Mouse (Mus musculus) liver, embryonic 16.5 days (tissue): ENCODE measurements around the gene Fbxo41. TPM values are rescaled to one million over a fixed set of nuclear protein-coding genes. Genes with fewer than 3 reads are reported as not detected.

Experiments
- ATAC-seq: fragments of 200-750 bp; cut with Nextera tagmentation; 2 replicates; pipeline ENCODE4 v1.8.0; 2017; ENCODE audit warnings: low read depth, mild to moderate bottlenecking, moderate number of reproducible peaks, moderate library complexity
- H3K27ac ChIP-seq: fragments of 300-500 bp; sonication (generic); 2 replicates; pipeline ENCODE4 v1.5.1; 2014; ENCODE audit warnings: mild to moderate bottlenecking, low read length
- H3K27me3 ChIP-seq: fragments of 300-500 bp; sonication (generic); 2 replicates; pipeline ENCODE4 v1.6.1; 2014; ENCODE audit warnings: low read depth, low read length, mixed read lengths; ENCODE audit not compliant: control insufficient read depth, insufficient read depth
- H3K36me3 ChIP-seq: fragments of 300-500 bp; sonication (generic); 2 replicates; pipeline ENCODE4 v1.6.1; 2014; ENCODE audit warnings: mild to moderate bottlenecking; ENCODE audit not compliant: control insufficient read depth, insufficient read depth
- H3K4me1 ChIP-seq: fragments of 300-500 bp; sonication (generic); 2 replicates; pipeline ENCODE4 v1.6.1; 2014; ENCODE audit warnings: low read depth, low read length, mixed read lengths; ENCODE audit not compliant: control insufficient read depth
- H3K4me2 ChIP-seq: fragments of 300-500 bp; sonication (generic); 2 replicates; pipeline ENCODE4 v1.6.1; 2014; ENCODE audit warnings: low read depth, low read length, mixed read lengths
- H3K4me3 ChIP-seq: fragments of 300-500 bp; sonication (generic); 2 replicates; pipeline ENCODE4 v1.5.1; 2014; ENCODE audit warnings: low read depth, mild to moderate bottlenecking, low read length
- H3K9ac ChIP-seq: fragments of 300-500 bp; sonication (generic); 2 replicates; pipeline ENCODE4 v1.6.1; 2014; ENCODE audit warnings: low read depth, low read length
- H3K9me3 ChIP-seq: fragments of 300-500 bp; sonication (generic); replicated peaks from 2 replicates; pipeline ENCODE4 v1.6.1; 2016; ENCODE audit warnings: low read length; ENCODE audit not compliant: control insufficient read depth
- WGBS: fragments of 180-500 bp; shearing (Covaris S2); extraction: QIAGEN DNeasy Blood & Tissue Kit; methylation state at CpG from one replicate; pipeline ENCODE4 v1.1.7; 2014; ENCODE audit not compliant: insufficient replicate concordance; 5-methylcytosine and 5-hydroxymethylcytosine counted together
- polyA plus RNA-seq: library from polyadenylated mRNA; unstranded; fragments of >200 nt; fragmentation: Nextera tagmentation; extraction: Ambion mirVana; gene quantifications from 2 replicates; pipeline ENCODE4 v1.2.1, GENCODE M21; 2015

The Fbxo41 gene
- polyA plus RNA-seq, 1 experiment from 2014 or later = not detected

- no peak for ATAC-seq
- Histone ChIP-seq H3K9ac (no peak within 1 kb of the TSS), H3K9me3 (no peaks in the 10 kb centered on the region), H3K4me3 (no peak within 1 kb of the TSS), H3K36me3 (no peaks in the 10 kb centered on the region), H3K27me3 (peaks cover 7% of the 10 kb centered on the region), H3K4me2 (no peak within 1 kb of the TSS), H3K4me1 (no peaks in the 10 kb centered on the region), H3K27ac (no peak within 1 kb of the TSS)
- 17% methylated on average over 28 of the region's 28 CpGs for WGBS
Observed at GRCm38 (mm10) chr6:85423836-85424379, 78.9 kb downstream of the Fbxo41 start, which contains the start of gene Noto. Noto (plus strand) TSS chr6:85423886.

Other genes starting within 250 kb of the Fbxo41 start
- gene Sfxn5, start 169.6 kb downstream of the Fbxo41 start, polyA plus RNA-seq = 1.8 and 2.0 TPM in 2 replicates
- 0.85 and 1.0 TPM in 2 replicates for gene Rab11fip5, start 128.4 kb downstream of the Fbxo41 start, polyA plus RNA-seq
- not detected in 2 replicates for gene Noto, start 79.1 kb downstream of the Fbxo41 start, polyA plus RNA-seq
- 18.1 and 18.9 TPM in 2 replicates for gene Smyd5, start 71.0 kb downstream of the Fbxo41 start, polyA plus RNA-seq
- gene Cct7, start 51.5 kb downstream of the Fbxo41 start, polyA plus RNA-seq = 224 and 249 TPM in 2 replicates
- 23.4 and 23.9 TPM in 2 replicates for gene Pradc1, start 51.0 kb downstream of the Fbxo41 start, polyA plus RNA-seq
- not detected in 2 replicates for gene Egr4, start 10.6 kb upstream of the Fbxo41 start, polyA plus RNA-seq
- gene Alms1, start 84.5 kb upstream of the Fbxo41 start, polyA plus RNA-seq = 1.5 TPM in 2 replicates
- not detected in 2 replicates for gene Nat8f7, start 210.2 kb upstream of the Fbxo41 start, polyA plus RNA-seq